Mouse (Mus musculus): ENCODE measurements at regions not wholly inside any gene's neighbourhood (a gene's known extent, or its start where the extent isn't known, plus 50 kb on each side); places are given as distances from the start of the nearest gene placed in this dataset.
A peak's percentile ranks its signal among the peaks of the same experiment; 100 is the strongest.

- DNase-seq (ENCODE audit: low spot score): no peak
- 92% methylated on average over 7 of the region's 7 CpGs for WGBS
- H3K4me1 ChIP-seq (replicated peaks; ENCODE audit: control insufficient read depth, insufficient read depth, low read length): 0 out of 2 replicates have a peak, but pooled peaks cover under 1% of the 10 kb centered on the region
- no peaks in the 10 kb centered on the region; the same call in 1 of the 2 replicates for H3K9me3 ChIP-seq (ENCODE audit: control insufficient read depth, low read length)
- no peaks in the 10 kb centered on the region for H3K36me3 ChIP-seq (ENCODE audit: control insufficient read depth, insufficient read depth, low read length)
- H3K4me2 ChIP-seq (ENCODE audit: low read depth, low read length, severe bottlenecking): no peak overlapping the region
- H3K4me3 ChIP-seq (ENCODE audit: low read depth, low read length): no peak overlapping the region
- H3K9ac ChIP-seq (ENCODE audit: low read length): no peak overlapping the region
- H3K27ac ChIP-seq (ENCODE audit: low read depth, low read length): no peak overlapping the region
- ATAC-seq (replicated peaks; ENCODE audit: low FRiP score): no peak
- no peaks in the 10 kb centered on the region for H3K27me3 ChIP-seq (ENCODE audit: control insufficient read depth, insufficient read depth, low read length)
Measured at GRCm38 (mm10) chr9:115558131-115558530, 247.9 kb upstream of the Stt3b start.

GRCm38 (mm10) chr9:115559521-115559920 is 249.3 kb upstream of the Stt3b start:
- Histone ChIP-seq H3K4me1 (replicated peaks; ENCODE audit: control insufficient read depth, insufficient read depth, low read length) (0 out of 2 replicates have a peak, but pooled peaks cover 2% of the 10 kb centered on the region), H3K9me3 (ENCODE audit: control insufficient read depth, low read length) (no peaks in the 10 kb centered on the region; the same call in 1 of the 2 replicates), H3K27me3 (ENCODE audit: control insufficient read depth, insufficient read depth, low read length) (no peaks in the 10 kb centered on the region), H3K36me3 (ENCODE audit: control insufficient read depth, insufficient read depth, low read length) (no peaks in the 10 kb centered on the region), H3K4me3 (ENCODE audit: low read depth, low read length) (no peak overlapping the region), H3K9ac (ENCODE audit: low read length) (no peak overlapping the region), H3K4me2 (ENCODE audit: low read depth, low read length, severe bottlenecking) (no peak overlapping the region), H3K27ac (ENCODE audit: low read depth, low read length) (no peak overlapping the region)
- 91% methylated on average over 5 of the region's 5 CpGs for WGBS
- DNase-seq (ENCODE audit: low spot score) (no peak), ATAC-seq (replicated peaks; ENCODE audit: low FRiP score) (no peak)

- DNase-seq (ENCODE audit: low spot score) (no peak), ATAC-seq (replicated peaks; ENCODE audit: low FRiP score) (no peak)
- Histone ChIP-seq H3K4me3 (ENCODE audit: low read depth, low read length) (no peak overlapping the region), H3K9ac (ENCODE audit: low read length) (no peak overlapping the region), H3K36me3 (ENCODE audit: control insufficient read depth, insufficient read depth, low read length) (no peaks in the 10 kb centered on the region), H3K4me2 (ENCODE audit: low read depth, low read length, severe bottlenecking) (no peak overlapping the region), H3K27me3 (ENCODE audit: control insufficient read depth, insufficient read depth, low read length) (no peaks in the 10 kb centered on the region), H3K9me3 (ENCODE audit: control insufficient read depth, low read length) (no peaks in the 10 kb centered on the region; the same call in 1 of the 2 replicates), H3K4me1 (replicated peaks; ENCODE audit: control insufficient read depth, insufficient read depth, low read length) (0 out of 2 replicates have a peak, but pooled peaks cover 2% of the 10 kb centered on the region), H3K27ac (ENCODE audit: low read depth, low read length) (no peak overlapping the region)
- WGBS: 89% methylated on average over 6 of the region's 6 CpGs
Measured at GRCm38 (mm10) chr9:115561207-115561606, 251.0 kb upstream of the Stt3b start.

GRCm38 (mm10) chr9:115562783-115563182 is 252.6 kb upstream of the Stt3b start:
- Histone ChIP-seq H3K9ac (ENCODE audit: low read length) (no peak overlapping the region), H3K4me2 (ENCODE audit: low read depth, low read length, severe bottlenecking) (no peak overlapping the region), H3K27ac (ENCODE audit: low read depth, low read length) (no peak overlapping the region), H3K27me3 (ENCODE audit: control insufficient read depth, insufficient read depth, low read length) (no peaks in the 10 kb centered on the region), H3K4me3 (ENCODE audit: low read depth, low read length) (no peak overlapping the region), H3K36me3 (ENCODE audit: control insufficient read depth, insufficient read depth, low read length) (no peaks in the 10 kb centered on the region), H3K9me3 (ENCODE audit: control insufficient read depth, low read length) (no peaks in the 10 kb centered on the region; the same call in 1 of the 2 replicates), H3K4me1 (replicated peaks; ENCODE audit: control insufficient read depth, insufficient read depth, low read length) (0 out of 2 replicates have a peak, but pooled peaks cover 2% of the 10 kb centered on the region)
- no peak for DNase-seq (ENCODE audit: low spot score)
- WGBS: 60% methylated on average over 4 of the region's 4 CpGs
- no peak for ATAC-seq (replicated peaks; ENCODE audit: low FRiP score)

GRCm38 (mm10) chr9:115564366-115564765 is 254.1 kb upstream of the Stt3b start:
- Histone ChIP-seq H3K27me3 (ENCODE audit: control insufficient read depth, insufficient read depth, low read length) (no peaks in the 10 kb centered on the region), H3K9me3 (ENCODE audit: control insufficient read depth, low read length) (no peaks in the 10 kb centered on the region; the same call in 1 of the 2 replicates), H3K4me1 (replicated peaks; ENCODE audit: control insufficient read depth, insufficient read depth, low read length) (0 out of 2 replicates have a peak, but pooled peaks cover 2% of the 10 kb centered on the region), H3K27ac (ENCODE audit: low read depth, low read length) (no peak overlapping the region), H3K4me3 (ENCODE audit: low read depth, low read length) (no peak overlapping the region), H3K9ac (ENCODE audit: low read length) (no peak overlapping the region), H3K36me3 (ENCODE audit: control insufficient read depth, insufficient read depth, low read length) (no peaks in the 10 kb centered on the region), H3K4me2 (ENCODE audit: low read depth, low read length, severe bottlenecking) (no peak overlapping the region)
- WGBS: 56% methylated on average over 1 of the region's 1 CpGs
- peak; percentile 33; the same call in 1 of the 2 replicates for ATAC-seq (replicated peaks; ENCODE audit: low FRiP score)
- DNase-seq (ENCODE audit: low spot score): no peak

GRCm38 (mm10) chr9:115568693-115569334 is 258.6 kb upstream of the Stt3b start:
- Histone ChIP-seq H3K27me3 (ENCODE audit: control insufficient read depth, insufficient read depth, low read length) (no peaks in the 10 kb centered on the region), H3K4me3 (ENCODE audit: low read depth, low read length) (no peak overlapping the region), H3K36me3 (ENCODE audit: control insufficient read depth, insufficient read depth, low read length) (no peaks in the 10 kb centered on the region), H3K27ac (ENCODE audit: low read depth, low read length) (no peak overlapping the region), H3K4me1 (replicated peaks; ENCODE audit: control insufficient read depth, insufficient read depth, low read length) (no peaks in the 10 kb centered on the region), H3K9me3 (ENCODE audit: control insufficient read depth, low read length) (no peaks in the 10 kb centered on the region), H3K4me2 (ENCODE audit: low read depth, low read length, severe bottlenecking) (no peak overlapping the region), H3K9ac (ENCODE audit: low read length) (no peak overlapping the region)
- no peak for ATAC-seq (replicated peaks; ENCODE audit: low FRiP score)
- no peak for DNase-seq (ENCODE audit: low spot score)
- 90% methylated on average over 7 of the region's 7 CpGs for WGBS

- no peak for ATAC-seq (replicated peaks; ENCODE audit: low FRiP score)
Measured at GRCm38 (mm10) chr9:115570998-115571397, 260.8 kb upstream of the Stt3b start.

GRCm38 (mm10) chr9:115581116-115581515 is 270.9 kb upstream of the Stt3b start:
- 84% methylated on average over 3 of the region's 3 CpGs for WGBS
- ATAC-seq (replicated peaks; ENCODE audit: low FRiP score) (no peak), DNase-seq (ENCODE audit: low spot score) (no peak)
- Histone ChIP-seq H3K4me2 (ENCODE audit: low read depth, low read length, severe bottlenecking) (no peak overlapping the region), H3K36me3 (ENCODE audit: control insufficient read depth, insufficient read depth, low read length) (no peaks in the 10 kb centered on the region), H3K27ac (ENCODE audit: low read depth, low read length) (no peak overlapping the region), H3K4me1 (replicated peaks; ENCODE audit: control insufficient read depth, insufficient read depth, low read length) (no peaks in the 10 kb centered on the region), H3K27me3 (ENCODE audit: control insufficient read depth, insufficient read depth, low read length) (no peaks in the 10 kb centered on the region), H3K9me3 (ENCODE audit: control insufficient read depth, low read length) (no peaks in the 10 kb centered on the region; the same call in none of the 2 replicates), H3K4me3 (ENCODE audit: low read depth, low read length) (no peak overlapping the region), H3K9ac (ENCODE audit: low read length) (no peak overlapping the region)

More at GRCm38 (mm10) chr9:115570998-115571397, 260.8 kb upstream of the Stt3b start:
- Histone ChIP-seq H3K9me3 (ENCODE audit: control insufficient read depth, low read length) (no peaks in the 10 kb centered on the region), H3K4me2 (ENCODE audit: low read depth, low read length, severe bottlenecking) (no peak overlapping the region), H3K9ac (ENCODE audit: low read length) (no peak overlapping the region), H3K4me3 (ENCODE audit: low read depth, low read length) (no peak overlapping the region), H3K4me1 (replicated peaks; ENCODE audit: control insufficient read depth, insufficient read depth, low read length) (no peaks in the 10 kb centered on the region), H3K27me3 (ENCODE audit: control insufficient read depth, insufficient read depth, low read length) (no peaks in the 10 kb centered on the region), H3K27ac (ENCODE audit: low read depth, low read length) (no peak overlapping the region), H3K36me3 (ENCODE audit: control insufficient read depth, insufficient read depth, low read length) (no peaks in the 10 kb centered on the region)
- no peak for DNase-seq (ENCODE audit: low spot score)
- 90% methylated on average over 4 of the region's 4 CpGs for WGBS

- H3K36me3 ChIP-seq (ENCODE audit: control insufficient read depth, insufficient read depth, low read length): no peaks in the 10 kb centered on the region
- no peak overlapping the region for H3K4me3 ChIP-seq (ENCODE audit: low read depth, low read length)
- 91% methylated on average over 11 of the region's 11 CpGs for WGBS
- no peak overlapping the region for H3K4me2 ChIP-seq (ENCODE audit: low read depth, low read length, severe bottlenecking)
- H3K9ac ChIP-seq (ENCODE audit: low read length): no peak overlapping the region
- H3K9me3 ChIP-seq (ENCODE audit: control insufficient read depth, low read length): no peaks in the 10 kb centered on the region
- H3K27ac ChIP-seq (ENCODE audit: low read depth, low read length): no peak overlapping the region
- DNase-seq (ENCODE audit: low spot score) (no peak), ATAC-seq (replicated peaks; ENCODE audit: low FRiP score) (no peak)
- no peaks in the 10 kb centered on the region for H3K4me1 ChIP-seq (replicated peaks; ENCODE audit: control insufficient read depth, insufficient read depth, low read length)
- no peaks in the 10 kb centered on the region for H3K27me3 ChIP-seq (ENCODE audit: control insufficient read depth, insufficient read depth, low read length)
Measured at GRCm38 (mm10) chr9:115583548-115583947, 273.3 kb upstream of the Stt3b start.
